Comparison of ENCODE assay signal across 11 mouse cellular contexts in the genomic region with DNA sequence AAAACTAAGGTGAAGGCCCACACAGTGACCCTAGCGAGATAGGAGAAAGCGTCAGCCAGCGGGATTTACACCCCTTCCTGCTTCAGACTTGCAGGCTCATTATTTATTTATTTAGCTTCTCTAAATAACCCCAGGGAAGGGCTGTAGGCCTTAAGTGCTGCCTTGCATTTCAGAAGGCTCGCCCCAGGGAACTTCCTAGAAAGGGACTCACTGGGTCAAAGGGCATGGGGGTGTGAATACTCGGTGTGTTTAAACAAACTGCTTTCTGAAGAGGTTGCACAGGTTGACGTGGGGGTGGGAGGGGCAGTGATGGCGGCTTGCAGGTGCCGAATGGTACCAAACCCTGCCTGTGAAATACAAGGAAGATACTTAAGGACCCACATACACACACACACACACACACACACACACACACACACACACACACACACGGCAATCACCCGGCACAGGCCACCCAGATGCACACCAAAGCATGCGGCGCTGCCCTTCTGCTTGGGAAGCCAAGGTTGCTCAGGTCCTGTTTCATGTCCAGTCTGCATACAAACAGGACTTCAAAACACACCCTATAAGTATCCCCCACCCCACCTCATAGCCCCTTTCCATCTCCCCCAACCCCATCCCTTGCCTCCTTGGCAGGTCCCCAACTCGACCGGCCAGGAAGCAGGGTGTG. TPM values are rescaled to one million over a fixed set of nuclear protein-coding genes. Genes with fewer than 3 reads are reported as not detected.
DNase-seq lines count a peak whose midpoint lies in the region; ATAC-seq and TF ChIP-seq lines count a peak whose summit lies in the region.
"Had no signal": no experiment of that assay in that cellular context is flagged by ENCODE, and none has a peak within 500 bp of the region (broad histone marks: within the 10 kb centered on the region; RNA-seq: fewer than 3 reads in every experiment).

No protein-coding gene starts in this region.

- TF ChIP-seq POLR2A in thymus, adult 2 months (IDR thresholded peaks at IDR 0.05; ENCODE audit: control insufficient read depth, extremely low read depth, insufficient read depth, low read length, poor library complexity) = no peak

- H3K9me3 ChIP-seq in hindbrain, embryonic 10.5 days = no peaks in the 10 kb centered on the region
- no peaks in the 10 kb centered on the region for H3K9me3 ChIP-seq in hindbrain, embryonic 14.5 days (ENCODE audit: control insufficient read depth, low read length)
- H3K9me3 ChIP-seq: embryonic facial prominence, embryonic 15.5 days; hindbrain, embryonic 12.5 days had no signal

- no peaks in the 10 kb centered on the region for H3K36me3 ChIP-seq in hindbrain, embryonic 10.5 days
- H3K36me3 ChIP-seq in hindbrain, embryonic 14.5 days (replicated peaks; ENCODE audit: control insufficient read depth, insufficient read depth) = no peaks in the 10 kb centered on the region
- no peaks in the 10 kb centered on the region for H3K36me3 ChIP-seq in thymus, adult 2 months (ENCODE audit: control insufficient read depth, insufficient read depth, low read length)
- H3K36me3 ChIP-seq: embryonic facial prominence, embryonic 15.5 days; hindbrain, embryonic 12.5 days had no signal

- peak; percentile 34 for DNase-seq in hindbrain, embryonic 10.5 days (ENCODE audit: low spot score)
- no peak for DNase-seq in hindbrain, embryonic 14.5 days (ENCODE audit: low spot score)
- peak; percentile 98 for DNase-seq in ES-CJ7 (ENCODE audit: low read depth, low spot score)
- peak; percentile 26 for DNase-seq in forelimb bud, embryonic 11.5 days (ENCODE audit: low read depth, low spot score)
- DNase-seq in lung, postnatal 14 days = peak; percentile 14
- no peak for DNase-seq in thymus, adult 2 months
- no peak for DNase-seq in urinary bladder, postnatal 25 days (ENCODE audit: low spot score)
- DNase-seq in gastrocnemius, adult 18-20 months (ENCODE audit: low spot score) = no peak
- DNase-seq: gastrocnemius, postnatal 14 days had no signal

- TF ChIP-seq CTCF in thymus, adult 2 months (IDR thresholded peaks at IDR 0.05; ENCODE audit: borderline replicate concordance, control insufficient read depth, extremely low read depth, insufficient read depth, low read length, poor library complexity) = no peak

- peaks cover 54% of the 10 kb centered on the region for H3K4me1 ChIP-seq in hindbrain, embryonic 10.5 days (replicated peaks)
- H3K4me1 ChIP-seq in hindbrain, embryonic 14.5 days (replicated peaks; ENCODE audit: control insufficient read depth, insufficient read depth, low read length) = peaks cover 22% of the 10 kb centered on the region
- peaks cover 32% of the 10 kb centered on the region for H3K4me1 ChIP-seq in thymus, adult 2 months (replicated peaks; ENCODE audit: control insufficient read depth, insufficient read depth, low read length)

- H3K9ac ChIP-seq in hindbrain, embryonic 14.5 days = no peak overlapping the region
- H3K9ac ChIP-seq: embryonic facial prominence, embryonic 15.5 days; hindbrain, embryonic 12.5 days had no signal

- ATAC-seq in hindbrain, embryonic 14.5 days (ENCODE audit: low FRiP score) = no peak

- H3K27me3 ChIP-seq in hindbrain, embryonic 10.5 days (ENCODE audit: insufficient read depth, poor library complexity, severe bottlenecking) = peaks cover 54% of the 10 kb centered on the region
- H3K27me3 ChIP-seq in hindbrain, embryonic 14.5 days (ENCODE audit: control insufficient read depth, insufficient read depth, low read length) = no peaks in the 10 kb centered on the region
- no peaks in the 10 kb centered on the region for H3K27me3 ChIP-seq in thymus, adult 2 months (ENCODE audit: control insufficient read depth, insufficient read depth, low read length)
- H3K27me3 ChIP-seq: embryonic facial prominence, embryonic 15.5 days had no signal

- 23% methylated on average over 14 of the region's 14 CpGs for WGBS in hindbrain, embryonic 10.5 days
- 44% methylated on average over 14 of the region's 14 CpGs for WGBS in hindbrain, embryonic 14.5 days
- 89% methylated on average over 14 of the region's 14 CpGs for WGBS in thymus, adult 2 months

- H3K4me2 ChIP-seq in hindbrain, embryonic 14.5 days (replicated peaks) = no peak overlapping the region

- H3K4me3 ChIP-seq in hindbrain, embryonic 10.5 days = peak overlapping the region; percentile 48; the same call in 1 of the 2 replicates
- H3K4me3 ChIP-seq in hindbrain, embryonic 14.5 days (replicated peaks; ENCODE audit: low read length) = no peak overlapping the region
- H3K4me3 ChIP-seq in thymus, adult 2 months (ENCODE audit: control insufficient read depth, insufficient read depth, low read length) = no peak overlapping the region
- H3K4me3 ChIP-seq: embryonic facial prominence, embryonic 15.5 days; hindbrain, embryonic 12.5 days had no signal

- peak overlapping the region; percentile 90 for H3K27ac ChIP-seq in hindbrain, embryonic 10.5 days
- no peak overlapping the region for H3K27ac ChIP-seq in hindbrain, embryonic 14.5 days
- H3K27ac ChIP-seq in thymus, adult 2 months (ENCODE audit: control insufficient read depth, insufficient read depth, low read length) = no peak overlapping the region
- H3K27ac ChIP-seq: embryonic facial prominence, embryonic 15.5 days; hindbrain, embryonic 12.5 days had no signal

RNA-seq across cellular contexts. Expression of a gene that starts 38.7 kb away (rescaled TPM):
- 5.9 and 7.5 TPM in 2 replicates for polyA plus RNA-seq in hindbrain, embryonic 10.5 days (2016; fragmentation: Nextera tagmentation; extraction: Ambion mirVana)
- 3.8 and 4.9 TPM in 2 replicates for polyA plus RNA-seq in hindbrain, embryonic 14.5 days (2014; fragmentation: Nextera tagmentation; extraction: Ambion mirVana)
- 40.0 and 56.0 TPM in 2 replicates for polyA plus RNA-seq in thymus, adult 2 months (2012; rRNA removed)
- total RNA-seq in gastrocnemius, adult 18-20 months (2021) = 1 to 10 TPM in 1 of 2 experiments, under 1 TPM in 1; 0.68 to 1.6 TPM

RNA-seq across cellular contexts. Expression of a gene that starts 51.6 kb away (rescaled TPM):
- 338 and 391 TPM in 2 replicates for polyA plus RNA-seq in hindbrain, embryonic 10.5 days (2016; fragmentation: Nextera tagmentation; extraction: Ambion mirVana)
- polyA plus RNA-seq in hindbrain, embryonic 14.5 days (2014; fragmentation: Nextera tagmentation; extraction: Ambion mirVana) = 530 and 564 TPM in 2 replicates
- 332 and 354 TPM in 2 replicates for polyA plus RNA-seq in thymus, adult 2 months (2012; rRNA removed)
- total RNA-seq in gastrocnemius, adult 18-20 months (2021) = 10 to 100 TPM; 80.1 to 88.4 TPM

Comparison
In these comparisons a context has a peak if more than half of its experiments do, and no peak if none do; other contexts are left out.
1. DNase-seq: peak in hindbrain, embryonic 10.5 days (single experiment), ES-CJ7 (single experiment), forelimb bud, embryonic 11.5 days (single experiment) and lung, postnatal 14 days (single experiment); none in hindbrain, embryonic 14.5 days (single experiment), thymus, adult 2 months (single experiment), urinary bladder, postnatal 25 days (single experiment) and gastrocnemius, adult 18-20 months (single experiment).